Mouse (Mus musculus) neural tube, embryonic 11.5 days (tissue): ENCODE data around the gene Fam208a. TPM values are rescaled to one million over a fixed set of nuclear protein-coding genes. Genes with fewer than 3 reads are reported as not detected.

Experiments used
- ATAC-seq: fragments of 200-750 bp; cut with Nextera tagmentation; 2 replicates; pipeline ENCODE4 v1.8.0; 2017; ENCODE audit warnings: moderate number of reproducible peaks, mild to moderate bottlenecking, moderate TSS enrichment, moderate library complexity; ENCODE audit not compliant: insufficient read depth, low FRiP score, low TSS enrichment
- DNase-seq: peaks from one replicate; pipeline ENCODE4 v3.0.0-alpha.2; 2015; ENCODE audit warnings: low spot score
- H3K27ac ChIP-seq: fragments of 300-500 bp; sonication (generic); 2 replicates; pipeline ENCODE4 v1.5.1; 2014; ENCODE audit warnings: low read depth, mild to moderate bottlenecking, low read length
- H3K27me3 ChIP-seq: fragments of 300-500 bp; sonication (generic); 2 replicates; pipeline ENCODE4 v1.6.1; 2014; ENCODE audit warnings: mild to moderate bottlenecking, low read length, mixed read lengths; ENCODE audit not compliant: control insufficient read depth, insufficient read depth
- H3K36me3 ChIP-seq: fragments of 300-500 bp; sonication (generic); 2 replicates; pipeline ENCODE4 v1.6.1; 2014; ENCODE audit warnings: mild to moderate bottlenecking, low read length, moderate library complexity, mixed read lengths; ENCODE audit not compliant: control insufficient read depth, insufficient read depth
- H3K4me1 ChIP-seq: fragments of 300-500 bp; sonication (generic); 2 replicates; pipeline ENCODE4 v1.6.1; 2014; ENCODE audit warnings: low read length, mixed read lengths; ENCODE audit not compliant: control insufficient read depth, insufficient read depth
- H3K4me2 ChIP-seq: fragments of 300-500 bp; sonication (generic); 2 replicates; pipeline ENCODE4 v1.6.1; 2014; ENCODE audit warnings: low read depth, mild to moderate bottlenecking, moderate library complexity
- H3K4me3 ChIP-seq: fragments of 300-500 bp; sonication (generic); 2 replicates; pipeline ENCODE4 v1.5.1; 2014; ENCODE audit warnings: low read depth, low read length
- H3K9ac ChIP-seq: fragments of 300-500 bp; sonication (generic); 2 replicates; pipeline ENCODE4 v1.6.1; 2014; ENCODE audit warnings: mild to moderate bottlenecking, low read length
- H3K9me3 ChIP-seq: fragments of 300-500 bp; sonication (generic); 2 replicates; pipeline ENCODE4 v1.6.1; 2016; ENCODE audit warnings: low read length; ENCODE audit not compliant: control insufficient read depth
- WGBS: fragments of 180-500 bp; shearing (Covaris S2); extraction: QIAGEN DNeasy Blood & Tissue Kit; methylation state at CpG from one replicate; pipeline ENCODE4 v1.1.7; 2014; 5-methylcytosine and 5-hydroxymethylcytosine counted together
- polyA plus RNA-seq: library from polyadenylated mRNA; unstranded; fragments of >200 nt; fragmentation: Nextera tagmentation; extraction: Ambion mirVana; gene quantifications from 2 replicates; pipeline ENCODE4 v1.2.1, GENCODE M21; 2014

The Fam208a gene
- polyA plus RNA-seq, 1 experiment from 2014 or later, result 10.3 TPM

- WGBS, result 100% methylated on average over 2 of the region's 2 CpGs
- no peak overlapping the region for H3K27ac ChIP-seq
- H3K4me2 ChIP-seq, result no peak overlapping the region
- H3K9me3 ChIP-seq, result peaks cover 2% of the 10 kb centered on the region; the same call in 1 of the 2 replicates
- H3K4me1 ChIP-seq, result no peaks in the 10 kb centered on the region
- H3K27me3 ChIP-seq, result no peaks in the 10 kb centered on the region
- H3K9ac ChIP-seq, result no peak overlapping the region
- ATAC-seq (no peak), DNase-seq (no peak)
- H3K36me3 ChIP-seq, result peaks cover 2% of the 10 kb centered on the region; the same call in 1 of the 2 replicates
- no peak overlapping the region for H3K4me3 ChIP-seq
Observed at GRCm38 (mm10) chr14:27432064-27432463, 3.4 kb downstream of the Fam208a start.

- H3K36me3 ChIP-seq, result peaks cover 2% of the 10 kb centered on the region; the same call in 1 of the 2 replicates
- DNase-seq, result no peak
- H3K9ac ChIP-seq, result no peak overlapping the region
- no peaks in the 10 kb centered on the region for H3K27me3 ChIP-seq
- H3K4me2 ChIP-seq, result no peak overlapping the region
- no peaks in the 10 kb centered on the region for H3K9me3 ChIP-seq
- WGBS, result 97% methylated on average over 1 of the region's 1 CpGs
- H3K4me1 ChIP-seq, result no peaks in the 10 kb centered on the region
- ATAC-seq, result no peak
- no peak overlapping the region for H3K27ac ChIP-seq
- H3K4me3 ChIP-seq, result no peak overlapping the region
Observed at GRCm38 (mm10) chr14:27436116-27436515, 7.5 kb downstream of the Fam208a start.

DNA sequence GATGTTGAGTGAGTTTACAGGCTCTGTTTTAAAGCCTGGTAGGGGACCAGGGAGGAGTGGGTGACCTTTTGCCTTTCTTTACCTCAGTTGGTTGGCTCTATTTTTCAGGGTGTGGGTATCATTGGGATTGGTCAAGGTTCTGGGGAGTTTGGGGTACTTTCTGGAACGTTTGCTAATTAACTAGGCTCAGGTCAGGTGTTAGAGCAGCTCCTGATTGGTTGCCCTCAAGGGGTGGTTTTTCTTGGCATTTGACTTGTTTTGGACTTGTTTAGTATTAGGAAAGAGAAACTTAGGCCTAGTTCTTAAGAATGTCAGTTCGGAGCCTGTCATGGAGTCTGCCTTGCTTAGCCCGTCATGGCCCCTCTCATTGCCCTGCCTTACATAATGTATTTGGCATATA, 8.2 kb downstream of the Fam208a start:
- WGBS, result 91% methylated on average over 3 of the region's 3 CpGs
- no peak for ATAC-seq
- no peaks in the 10 kb centered on the region for H3K4me1 ChIP-seq
- no peak overlapping the region for H3K27ac ChIP-seq
- DNase-seq, result no peak
- H3K9ac ChIP-seq, result no peak overlapping the region
- H3K4me3 ChIP-seq, result no peak overlapping the region
- H3K27me3 ChIP-seq, result no peaks in the 10 kb centered on the region
- no peak overlapping the region for H3K4me2 ChIP-seq
- peaks cover 2% of the 10 kb centered on the region; the same call in 1 of the 2 replicates for H3K36me3 ChIP-seq
- no peaks in the 10 kb centered on the region for H3K9me3 ChIP-seq

DNA sequence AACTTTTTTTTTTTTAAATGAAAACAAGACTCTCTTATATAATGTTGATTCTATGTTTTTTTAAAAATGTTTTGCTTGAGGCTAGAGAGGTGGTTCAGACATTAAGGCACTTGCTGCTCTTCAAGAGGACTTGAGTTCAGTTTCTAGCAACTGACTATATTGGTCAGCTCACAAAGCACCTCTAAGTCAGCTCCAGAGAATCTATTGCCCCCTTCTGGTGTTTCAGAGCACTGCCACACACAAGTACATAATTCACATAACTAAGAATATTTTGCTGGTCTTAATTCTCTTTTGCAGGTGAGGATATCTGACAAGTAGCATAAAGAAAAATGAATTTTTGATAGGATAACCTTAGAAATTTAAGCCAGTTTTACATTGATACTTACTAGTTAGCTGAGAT, 12.3 kb downstream of the Fam208a start:
- DNase-seq (no peak), ATAC-seq (no peak)
- H3K9me3 ChIP-seq, result no peaks in the 10 kb centered on the region
- H3K27me3 ChIP-seq, result no peaks in the 10 kb centered on the region
- H3K27ac ChIP-seq, result no peak overlapping the region
- no peak overlapping the region for H3K4me2 ChIP-seq
- H3K4me1 ChIP-seq, result no peaks in the 10 kb centered on the region
- H3K4me3 ChIP-seq, result no peak overlapping the region
- H3K9ac ChIP-seq, result no peak overlapping the region
- H3K36me3 ChIP-seq, result peaks cover 2% of the 10 kb centered on the region; the same call in 1 of the 2 replicates

DNA sequence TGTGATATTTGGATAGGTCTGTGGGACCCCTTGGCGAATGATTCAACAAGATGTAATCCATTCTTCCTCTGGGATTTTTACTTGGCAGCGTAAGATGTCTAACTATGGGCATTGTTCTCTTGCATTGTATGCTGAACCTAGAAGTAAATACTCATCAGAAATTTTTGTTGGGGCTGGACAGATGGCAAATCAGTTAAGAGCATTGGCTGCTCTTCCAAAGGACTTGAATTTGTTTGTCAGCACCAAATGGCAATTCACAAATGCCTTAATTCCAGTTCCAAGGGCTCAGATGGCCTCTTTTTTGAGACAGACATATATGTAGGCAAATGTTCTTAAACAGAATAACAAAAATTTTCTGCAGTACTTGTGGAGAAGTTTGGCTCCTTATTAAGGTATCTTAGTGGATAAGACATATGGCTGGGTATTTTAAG, 16.2 kb downstream of the Fam208a start:
- Histone ChIP-seq H3K9me3 (no peaks in the 10 kb centered on the region), H3K27ac (no peak overlapping the region), H3K4me2 (no peak overlapping the region), H3K4me3 (no peak overlapping the region), H3K9ac (no peak overlapping the region), H3K27me3 (no peaks in the 10 kb centered on the region), H3K36me3 (no peaks in the 10 kb centered on the region; the same call in 1 of the 2 replicates), H3K4me1 (no peaks in the 10 kb centered on the region)
- 84% methylated on average over 2 of the region's 2 CpGs for WGBS
- DNase-seq (no peak), ATAC-seq (no peak)

GRCm38 (mm10) chr14:27446963-27447362, 18.3 kb downstream of the Fam208a start:
- H3K9me3 ChIP-seq, result no peaks in the 10 kb centered on the region
- H3K9ac ChIP-seq, result no peak overlapping the region
- 90% methylated on average over 4 of the region's 4 CpGs for WGBS
- no peak overlapping the region for H3K27ac ChIP-seq
- no peak for DNase-seq
- H3K4me1 ChIP-seq, result no peaks in the 10 kb centered on the region
- no peaks in the 10 kb centered on the region; the same call in 1 of the 2 replicates for H3K36me3 ChIP-seq
- H3K4me3 ChIP-seq, result no peak overlapping the region
- H3K4me2 ChIP-seq, result no peak overlapping the region
- H3K27me3 ChIP-seq, result no peaks in the 10 kb centered on the region
- ATAC-seq, result no peak

DNA sequence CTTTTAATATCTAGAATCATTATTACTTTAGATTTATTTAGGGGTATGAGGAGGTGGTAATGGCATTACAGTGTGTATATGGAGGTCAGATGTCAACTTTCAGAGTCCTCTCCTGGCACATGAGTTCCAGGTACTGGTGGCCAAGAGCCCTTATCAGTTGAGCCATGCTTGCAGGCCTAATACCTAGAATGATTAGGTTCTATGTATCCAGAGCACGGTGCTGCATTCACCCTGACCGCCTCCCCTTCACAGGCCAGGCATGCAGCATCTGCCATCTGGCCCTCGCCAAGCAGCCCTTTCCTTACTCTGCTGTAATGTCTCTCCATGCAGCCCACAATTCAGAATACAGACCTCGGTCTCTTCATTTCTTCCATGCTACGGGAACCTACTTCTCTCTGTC, 62.8 kb downstream of the Fam208a start:
- Histone ChIP-seq H3K27me3 (no peaks in the 10 kb centered on the region), H3K36me3 (peaks cover 8% of the 10 kb centered on the region; the same call in 1 of the 2 replicates), H3K9ac (no peak overlapping the region), H3K4me1 (no peaks in the 10 kb centered on the region), H3K9me3 (no peaks in the 10 kb centered on the region), H3K4me3 (no peak overlapping the region), H3K27ac (no peak overlapping the region), H3K4me2 (no peak overlapping the region)
- ATAC-seq (no peak), DNase-seq (no peak)
- 92% methylated on average over 5 of the region's 5 CpGs for WGBS

DNA sequence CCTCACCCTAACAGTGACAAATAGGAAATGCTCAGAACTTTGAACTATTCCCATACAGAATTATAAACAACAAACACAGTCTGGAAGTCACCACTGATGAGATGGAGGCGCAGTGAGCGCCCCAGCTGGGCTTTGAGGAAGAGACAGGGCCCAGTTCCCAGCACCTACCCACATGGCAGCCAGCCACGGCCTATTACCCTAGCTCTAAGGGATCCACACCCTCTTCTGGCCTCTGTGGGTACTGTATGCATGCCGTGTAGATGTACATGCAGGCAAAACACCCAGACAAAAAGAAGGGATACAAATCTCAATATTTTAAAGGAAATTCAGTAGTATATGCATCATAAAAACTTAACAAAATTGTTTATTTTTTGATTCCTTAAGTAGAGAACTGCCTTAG, 64.9 kb downstream of the Fam208a start:
- H3K27ac ChIP-seq, result no peak overlapping the region
- DNase-seq (no peak), ATAC-seq (no peak)
- no peaks in the 10 kb centered on the region for H3K9me3 ChIP-seq
- H3K27me3 ChIP-seq, result no peaks in the 10 kb centered on the region
- 93% methylated on average over 4 of the region's 4 CpGs for WGBS
- H3K9ac ChIP-seq, result no peak overlapping the region
- H3K4me2 ChIP-seq, result no peak overlapping the region
- H3K36me3 ChIP-seq, result peaks cover 7% of the 10 kb centered on the region; the same call in 1 of the 2 replicates
- no peaks in the 10 kb centered on the region for H3K4me1 ChIP-seq
- H3K4me3 ChIP-seq, result no peak overlapping the region

DNA sequence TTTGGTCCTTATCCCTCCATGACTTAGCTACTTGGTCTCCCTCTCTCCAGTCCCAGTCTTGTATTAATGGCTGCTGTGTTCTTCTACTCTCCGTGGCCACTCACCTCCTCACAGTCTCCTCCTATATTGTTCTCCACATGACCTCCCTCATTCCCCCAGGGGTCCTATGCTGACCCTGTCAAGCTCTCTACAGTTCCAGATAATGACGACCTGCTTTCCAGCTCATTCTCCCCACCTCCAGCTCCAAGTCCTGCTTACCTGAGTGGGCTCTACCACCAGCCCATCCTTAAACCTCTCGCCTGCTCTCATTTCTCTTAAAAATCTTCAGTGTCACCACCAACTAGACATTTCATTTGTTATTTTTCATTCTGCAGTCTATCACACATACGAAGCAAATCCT, 72.5 kb downstream of the Fam208a start:
- no peak overlapping the region for H3K4me2 ChIP-seq
- H3K9me3 ChIP-seq, result no peaks in the 10 kb centered on the region
- DNase-seq (no peak), ATAC-seq (no peak)
- H3K27me3 ChIP-seq, result no peaks in the 10 kb centered on the region
- H3K36me3 ChIP-seq, result peaks cover 2% of the 10 kb centered on the region; the same call in 1 of the 2 replicates
- no peak overlapping the region for H3K9ac ChIP-seq
- WGBS, result 85% methylated on average over 4 of the region's 4 CpGs
- no peaks in the 10 kb centered on the region for H3K4me1 ChIP-seq
- H3K27ac ChIP-seq, result no peak overlapping the region
- H3K4me3 ChIP-seq, result no peak overlapping the region
